Mouse (Mus musculus): ENCODE data around the gene Gm9049.
A peak's percentile ranks its signal among the peaks of the same experiment; 100 is the strongest.
"Not testable (repeated sequence)": the region's sequence is repeated elsewhere in the genome, so short reads cannot be mapped to it uniquely, and the experiment has no call there.

Gene Gm9049

DNA sequence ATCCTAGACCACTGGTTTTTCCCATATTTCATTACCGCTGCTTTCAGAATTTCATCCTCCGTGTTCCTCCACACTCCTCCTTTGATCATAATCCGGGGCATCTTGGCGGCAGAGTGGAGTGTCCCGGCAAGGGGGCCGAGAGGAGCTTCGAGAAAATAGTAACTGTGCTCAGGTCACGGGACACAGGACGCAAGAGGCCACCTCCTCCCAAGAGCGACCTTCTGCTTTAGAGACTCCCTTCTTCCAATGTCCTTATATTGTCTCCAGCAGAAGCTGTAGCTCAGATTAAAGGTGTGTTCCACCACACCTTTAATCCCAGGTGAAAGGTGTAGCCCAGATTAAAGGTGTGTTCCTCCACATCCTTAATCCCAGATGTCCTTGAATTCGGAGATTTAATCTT lies at the start of gene Gm9049:
TSS of gene Gm9049 (minus strand) at position 101 of the 400 bp plus-strand sequence.
- DNase-seq (ENCODE audit: low spot score in 2 of 2): not testable (repeated sequence)

DNA sequence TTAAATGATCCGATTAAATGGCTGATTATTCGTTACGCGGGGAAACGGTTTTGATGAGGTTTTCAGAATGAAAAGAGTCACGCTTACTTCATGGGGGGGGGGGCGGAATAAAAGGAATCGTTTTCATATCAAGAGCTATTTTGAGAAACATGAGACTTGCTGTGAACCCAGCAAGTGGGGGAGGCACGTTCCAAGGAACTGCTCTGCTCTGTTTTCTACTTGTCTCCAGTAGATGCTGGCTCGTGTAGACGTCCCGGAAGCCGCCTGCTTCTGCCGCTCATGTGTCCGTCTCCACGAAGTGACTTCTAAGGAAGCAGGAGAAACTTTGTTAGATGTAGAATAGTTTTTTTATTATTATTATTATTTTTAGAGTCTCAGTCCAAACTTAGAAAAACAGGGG lies 46.0 kb upstream of the Gm9049 start:
- DNase-seq (ENCODE audit: low spot score in 2 of 2): no peak

DNA sequence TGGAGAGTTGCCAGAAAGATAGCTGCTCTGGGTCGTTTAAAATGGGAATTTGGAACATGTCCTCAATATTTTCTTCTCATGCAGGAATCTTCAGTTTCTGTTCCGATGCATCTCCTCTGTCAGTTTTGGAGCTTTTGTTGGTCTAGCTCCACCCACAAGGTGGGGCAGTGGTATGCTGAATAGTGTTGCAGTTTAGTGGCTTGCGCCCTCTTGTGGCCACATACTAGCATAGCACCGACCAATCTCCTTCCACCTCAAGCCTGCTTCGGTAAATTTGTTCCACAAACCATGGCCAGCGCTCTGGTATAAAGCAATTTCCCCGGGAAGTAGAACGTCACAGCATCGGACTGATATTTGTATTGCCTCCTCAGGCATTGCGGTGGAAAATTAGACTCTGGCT lies 16.5 kb upstream of the Gm9049 start:
- peak; percentile 40 to 67 for DNase-seq (ENCODE audit: low spot score in 2 of 2)

DNA sequence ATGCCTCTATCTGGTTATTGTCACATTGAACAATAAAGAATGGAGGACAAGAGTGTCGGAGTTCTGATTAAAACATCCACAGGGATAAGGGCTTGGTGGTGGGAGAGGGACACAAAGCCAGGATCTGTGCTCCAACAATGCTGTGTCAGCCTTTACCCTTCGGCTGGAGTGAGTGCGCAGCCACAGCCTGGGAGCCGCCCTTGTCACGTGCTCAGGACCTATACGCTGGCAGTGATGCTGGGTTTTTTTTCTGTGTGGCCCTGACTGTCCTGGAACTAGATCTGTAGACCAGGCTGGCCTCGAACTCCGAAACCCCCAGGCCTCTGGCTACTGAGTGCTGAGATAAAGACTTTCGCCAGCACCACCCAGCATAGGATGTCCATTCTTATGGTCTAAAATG lies 15.6 kb upstream of the Gm9049 start:
- DNase-seq (ENCODE audit: low spot score in 2 of 2): no peak

DNA sequence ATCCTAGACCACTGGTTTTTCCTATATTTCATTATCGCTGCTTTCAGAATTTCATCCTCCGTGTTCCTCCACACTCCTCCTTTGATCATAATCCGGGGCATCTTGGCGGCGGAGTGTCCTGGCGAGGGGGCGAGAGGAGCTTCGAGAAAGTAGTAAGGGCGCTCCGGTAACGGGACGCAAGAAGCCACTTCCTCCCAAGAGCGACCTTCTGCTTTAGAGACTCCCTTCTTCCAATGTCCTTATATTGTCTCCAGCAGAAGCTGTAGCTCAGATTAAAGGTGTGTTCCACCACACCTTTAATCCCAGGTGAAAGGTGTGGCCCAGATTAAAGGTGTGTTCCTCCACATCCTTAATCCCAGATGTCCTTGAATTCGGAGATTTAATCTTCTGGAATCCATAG lies 5.3 kb downstream of the Gm9049 start, which contains the start of gene Gm9048:
TSS of gene Gm9048 (minus strand) at position 101 of the 400 bp plus-strand sequence.
- DNase-seq (ENCODE audit: low spot score in 2 of 2): not testable (repeated sequence)

DNA sequence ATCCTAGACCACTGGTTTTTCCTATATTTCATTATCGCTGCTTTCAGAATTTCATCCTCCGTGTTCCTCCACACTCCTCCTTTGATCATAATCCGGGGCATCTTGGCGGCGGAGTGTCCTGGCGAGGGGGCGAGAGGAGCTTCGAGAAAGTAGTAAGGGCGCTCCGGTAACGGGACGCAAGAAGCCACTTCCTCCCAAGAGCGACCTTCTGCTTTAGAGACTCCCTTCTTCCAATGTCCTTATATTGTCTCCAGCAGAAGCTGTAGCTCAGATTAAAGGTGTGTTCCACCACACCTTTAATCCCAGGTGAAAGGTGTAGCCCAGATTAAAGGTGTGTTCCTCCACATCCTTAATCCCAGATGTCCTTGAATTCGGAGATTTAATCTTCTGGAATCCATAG lies 10.8 kb downstream of the Gm9049 start, which contains the start of gene Gm9046:
TSS of gene Gm9046 (minus strand) at position 101 of the 400 bp plus-strand sequence.
- DNase-seq (ENCODE audit: low spot score in 2 of 2): not testable (repeated sequence)

DNA sequence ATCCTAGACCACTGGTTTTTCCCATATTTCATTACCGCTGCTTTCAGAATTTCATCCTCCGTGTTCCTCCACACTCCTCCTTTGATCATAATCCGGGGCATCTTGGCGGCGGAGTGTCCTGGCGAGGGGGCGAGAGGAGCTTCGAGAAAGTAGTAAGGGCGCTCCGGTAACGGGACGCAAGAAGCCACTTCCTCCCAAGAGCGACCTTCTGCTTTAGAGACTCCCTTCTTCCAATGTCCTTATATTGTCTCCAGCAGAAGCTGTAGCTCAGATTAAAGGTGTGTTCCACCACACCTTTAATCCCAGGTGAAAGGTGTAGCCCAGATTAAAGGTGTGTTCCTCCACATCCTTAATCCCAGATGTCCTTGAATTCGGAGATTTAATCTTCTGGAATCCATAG lies 16.2 kb downstream of the Gm9049 start, which contains the start of gene Gm9045:
TSS of gene Gm9045 (minus strand) at position 101 of the 400 bp plus-strand sequence.
- DNase-seq (ENCODE audit: low spot score in 2 of 2): not testable (repeated sequence)

DNA sequence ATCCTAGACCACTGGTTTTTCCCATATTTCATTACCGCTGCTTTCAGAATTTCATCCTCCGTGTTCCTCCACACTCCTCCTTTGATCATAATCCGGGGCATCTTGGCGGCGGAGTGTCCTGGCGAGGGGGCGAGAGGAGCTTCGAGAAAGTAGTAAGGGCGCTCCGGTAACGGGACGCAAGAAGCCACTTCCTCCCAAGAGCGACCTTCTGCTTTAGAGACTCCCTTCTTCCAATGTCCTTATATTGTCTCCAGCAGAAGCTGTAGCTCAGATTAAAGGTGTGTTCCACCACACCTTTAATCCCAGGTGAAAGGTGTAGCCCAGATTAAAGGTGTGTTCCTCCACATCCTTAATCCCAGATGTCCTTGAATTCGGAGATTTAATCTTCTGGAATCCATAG lies 21.6 kb downstream of the Gm9049 start, which contains the start of gene Gm9044:
TSS of gene Gm9044 (minus strand) at position 101 of the 400 bp plus-strand sequence.
- DNase-seq (ENCODE audit: low spot score in 2 of 2): not testable (repeated sequence)

DNA sequence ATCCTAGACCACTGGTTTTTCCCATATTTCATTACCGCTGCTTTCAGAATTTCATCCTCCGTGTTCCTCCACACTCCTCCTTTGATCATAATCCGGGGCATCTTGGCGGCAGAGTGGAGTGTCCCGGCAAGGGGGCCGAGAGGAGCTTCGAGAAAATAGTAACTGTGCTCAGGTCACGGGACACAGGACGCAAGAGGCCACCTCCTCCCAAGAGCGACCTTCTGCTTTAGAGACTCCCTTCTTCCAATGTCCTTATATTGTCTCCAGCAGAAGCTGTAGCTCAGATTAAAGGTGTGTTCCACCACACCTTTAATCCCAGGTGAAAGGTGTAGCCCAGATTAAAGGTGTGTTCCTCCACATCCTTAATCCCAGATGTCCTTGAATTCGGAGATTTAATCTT lies 27.0 kb downstream of the Gm9049 start, which contains the start of gene Gm9040:
TSS of gene Gm9040 (minus strand) at position 101 of the 400 bp plus-strand sequence.
- DNase-seq (ENCODE audit: low spot score in 2 of 2): not testable (repeated sequence)

DNA sequence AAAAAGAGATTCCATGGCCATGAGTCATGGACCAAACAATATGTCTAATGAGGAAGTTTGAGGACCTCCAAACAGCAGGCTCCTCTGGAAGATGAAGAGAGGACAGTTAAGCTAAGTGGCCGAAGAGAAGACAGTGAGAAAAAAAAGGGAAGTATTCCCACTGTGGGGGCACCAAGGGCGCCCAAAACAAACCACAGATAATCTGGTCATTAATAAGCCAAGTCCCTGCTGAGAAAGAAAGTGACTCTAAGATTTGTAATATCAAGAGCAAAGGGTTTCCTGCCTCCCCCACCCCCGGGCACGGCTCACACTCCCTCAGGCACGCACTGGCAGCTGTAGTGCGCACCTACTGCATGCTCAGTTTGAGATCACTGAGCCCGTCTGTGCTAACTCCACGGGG lies 34.9 kb downstream of the Gm9049 start:
- no peak for DNase-seq (ENCODE audit: low spot score in 2 of 2)

DNA sequence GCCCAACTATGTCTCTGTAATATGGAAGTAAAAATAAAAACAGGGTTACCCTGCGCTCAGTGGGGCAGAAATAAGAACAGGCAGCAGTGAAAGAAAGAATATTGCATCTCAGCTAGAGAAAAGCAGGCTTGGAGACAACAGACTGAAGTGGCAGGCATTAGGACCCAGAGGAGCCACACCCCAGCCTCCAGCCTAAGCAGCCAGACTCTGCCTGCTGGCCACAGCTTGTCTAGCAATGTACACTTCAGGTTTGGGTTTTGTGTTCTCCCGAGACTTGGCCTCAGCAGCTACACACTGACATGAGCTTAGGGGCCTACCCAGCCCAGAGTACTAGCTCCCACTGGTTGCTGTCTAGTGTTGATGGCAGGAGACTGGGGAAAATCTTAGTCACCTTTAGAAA lies 51.8 kb downstream of the Gm9049 start:
- not testable (repeated sequence) for DNase-seq (ENCODE audit: low spot score in 2 of 2)
